Comparison of ENCODE assay signal across 8 mouse cellular contexts in the genomic region with DNA sequence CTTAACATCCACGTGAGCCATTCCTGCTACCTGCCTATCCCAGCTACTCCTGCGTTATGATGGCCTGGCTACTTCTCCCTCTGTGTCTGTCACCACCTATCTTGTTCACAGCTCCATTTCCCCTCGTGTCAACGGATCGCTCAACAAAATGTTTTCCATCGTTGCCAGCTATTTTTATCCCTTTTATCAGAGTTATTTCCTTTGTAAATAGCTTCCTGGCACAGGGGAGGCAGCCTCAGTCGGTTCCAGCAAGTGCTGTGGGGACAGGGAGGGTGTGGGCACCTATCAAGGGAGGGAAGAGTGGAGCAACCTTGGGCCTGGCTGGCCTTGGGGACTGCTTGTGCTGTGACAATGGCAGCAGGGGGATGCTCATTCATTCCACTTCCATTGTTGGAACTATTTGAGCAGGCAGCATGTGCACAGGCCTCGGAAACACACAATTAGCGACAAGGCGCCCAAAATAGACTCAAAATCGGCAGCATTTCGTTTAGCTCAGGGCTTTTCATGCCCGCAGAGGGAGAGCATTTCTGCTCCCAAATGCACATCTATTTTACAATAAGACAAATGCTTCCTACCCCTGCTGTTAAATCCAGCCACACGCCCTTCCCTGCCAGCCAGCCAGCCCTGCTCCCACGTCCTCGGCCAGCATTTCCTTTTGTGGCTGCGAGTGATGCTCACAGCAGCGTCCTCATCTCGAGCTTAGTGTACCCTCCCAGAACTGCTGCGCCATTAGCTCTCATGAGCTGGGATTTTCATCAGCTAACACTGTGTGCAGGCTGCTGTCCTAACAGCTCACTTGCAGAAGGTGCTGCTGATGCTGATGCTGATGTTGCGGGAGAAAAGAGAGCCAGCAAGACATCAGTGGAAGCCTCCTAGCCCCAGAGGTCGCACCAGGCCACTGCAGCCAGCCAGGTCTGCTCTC.
DNase-seq lines count a peak whose midpoint lies in the region; ATAC-seq lines count a peak whose summit lies in the region.

No protein-coding gene starts in this region.

- H3K27ac ChIP-seq in heart, embryonic 13.5 days (replicated peaks) = peak overlapping the region; percentile 80
- no peak overlapping the region for H3K27ac ChIP-seq in stomach, embryonic 14.5 days (ENCODE audit: low read length)

- ATAC-seq in heart, embryonic 13.5 days (ENCODE audit: extremely low read depth, insufficient number of reproducible peaks, low FRiP score, low TSS enrichment) = peak; percentile 70; the same call in 1 of the 2 replicates
- ATAC-seq in stomach, embryonic 14.5 days (ENCODE audit: insufficient number of reproducible peaks, insufficient read depth, low FRiP score, low read depth) = 0 out of 2 replicates have a peak, but pooled peaks have one; percentile 56
- ATAC-seq in erythroblast, adult 5-6 weeks (replicated peaks; ENCODE audit: low FRiP score, poor library complexity, severe bottlenecking) = no peak

- DNase-seq in ZHBTc4 (ENCODE audit: low read depth, low spot score) = peak; percentile 16
- DNase-seq in cerebellum, adult 9-10 months = peak; percentile 50
- DNase-seq in layer of hippocampus, adult 11-12 months (ENCODE audit: low spot score) = peak; percentile 67
- peak; percentile 70 for DNase-seq in lung, postnatal 10 days
- DNase-seq in embryo, embryonic 10.5 days (ENCODE audit: low spot score) = no peak

- peaks cover 23% of the 10 kb centered on the region for H3K4me1 ChIP-seq in heart, embryonic 13.5 days
- no peaks in the 10 kb centered on the region for H3K4me1 ChIP-seq in stomach, embryonic 14.5 days (ENCODE audit: control insufficient read depth, insufficient read depth, low read length)

- H3K4me2 ChIP-seq in heart, embryonic 13.5 days = no peak overlapping the region
- no peak overlapping the region for H3K4me2 ChIP-seq in stomach, embryonic 14.5 days (replicated peaks; ENCODE audit: low read depth, low read length)

- H3K4me3 ChIP-seq in heart, embryonic 13.5 days = no peak overlapping the region
- no peak overlapping the region for H3K4me3 ChIP-seq in stomach, embryonic 14.5 days (ENCODE audit: low read depth, low read length)

- H3K9ac ChIP-seq in heart, embryonic 13.5 days = peak overlapping the region; percentile 38
- H3K9ac ChIP-seq in stomach, embryonic 14.5 days (replicated peaks; ENCODE audit: low read depth, low read length) = no peak overlapping the region

- no peaks in the 10 kb centered on the region for H3K36me3 ChIP-seq in heart, embryonic 13.5 days
- H3K36me3 ChIP-seq in stomach, embryonic 14.5 days (ENCODE audit: control insufficient read depth, insufficient read depth, low read length) = no peaks in the 10 kb centered on the region

- peaks cover 25% of the 10 kb centered on the region for H3K27me3 ChIP-seq in heart, embryonic 13.5 days (replicated peaks)
- no peaks in the 10 kb centered on the region for H3K27me3 ChIP-seq in stomach, embryonic 14.5 days (ENCODE audit: control insufficient read depth, insufficient read depth, low read length)

- no peaks in the 10 kb centered on the region for H3K9me3 ChIP-seq in heart, embryonic 13.5 days
- no peaks in the 10 kb centered on the region for H3K9me3 ChIP-seq in stomach, embryonic 14.5 days (ENCODE audit: control insufficient read depth, low read depth, low read length)

- WGBS in heart, embryonic 13.5 days = 22% methylated on average over 22 of the region's 22 CpGs
- WGBS in stomach, embryonic 14.5 days = 56% methylated on average over 22 of the region's 22 CpGs
